Comparison of ENCODE assay signal across 20 mouse cellular contexts in genomic region chr13:60007031-60007430, GRCm38 (mm10).
A peak's percentile ranks its signal among the peaks of the same experiment; 100 is the strongest.
DNase-seq lines count a peak whose midpoint lies in the region; ATAC-seq and TF ChIP-seq lines count a peak whose summit lies in the region.
"Had no signal": no experiment of that assay in that cellular context is flagged by ENCODE, and none has a peak within 500 bp of the region (broad histone marks: within the 10 kb centered on the region; RNA-seq: fewer than 3 reads in every experiment).

No protein-coding gene starts in this region.

- no peak overlapping the region for H3K9ac ChIP-seq in heart, embryonic 11.5 days (ENCODE audit: low read depth, low read length)
- H3K9ac ChIP-seq in stomach, embryonic 15.5 days: no peak overlapping the region
- H3K9ac ChIP-seq in stomach, postnatal 0 days (ENCODE audit: low read length): no peak overlapping the region
- no peak overlapping the region for H3K9ac ChIP-seq in limb, embryonic 11.5 days (ENCODE audit: low read length)
- H3K9ac ChIP-seq: heart, embryonic 12.5 days; hindbrain, embryonic 15.5 days; liver, embryonic 12.5 days; lung, embryonic 14.5 days had no signal

- no peak for TF ChIP-seq EP300 in stomach, postnatal 0 days (optimal IDR thresholded peaks at IDR 0.05)

- no peak for ATAC-seq in heart, embryonic 11.5 days (replicated peaks; ENCODE audit: insufficient number of reproducible peaks, low FRiP score, low TSS enrichment)
- peak; percentile 32; the same call in 1 of the 2 replicates for ATAC-seq in stomach, embryonic 15.5 days (ENCODE audit: insufficient read depth, low FRiP score, low read depth)
- ATAC-seq in stomach, postnatal 0 days (ENCODE audit: low FRiP score, low TSS enrichment): no peak
- ATAC-seq in limb, embryonic 11.5 days (ENCODE audit: insufficient number of reproducible peaks, low FRiP score, low TSS enrichment, low read depth): no peak
- ATAC-seq in monocyte, adult 5-6 weeks (replicated peaks; ENCODE audit: insufficient number of reproducible peaks, low FRiP score, low TSS enrichment, poor library complexity, severe bottlenecking): no peak
- ATAC-seq: activated CD4-positive, CD25-positive, alpha-beta regulatory T cell, adult 4 months; liver, embryonic 12.5 days had no signal

- H3K27me3 ChIP-seq in heart, embryonic 11.5 days (ENCODE audit: control insufficient read depth, insufficient read depth, low read length): no peaks in the 10 kb centered on the region
- H3K27me3 ChIP-seq in stomach, embryonic 15.5 days (replicated peaks): no peaks in the 10 kb centered on the region
- H3K27me3 ChIP-seq in stomach, postnatal 0 days (ENCODE audit: control insufficient read depth, insufficient read depth, low read length): no peaks in the 10 kb centered on the region
- no peaks in the 10 kb centered on the region for H3K27me3 ChIP-seq in limb, embryonic 11.5 days (ENCODE audit: control insufficient read depth, insufficient read depth, low read length)
- H3K27me3 ChIP-seq: heart, embryonic 12.5 days; hindbrain, embryonic 15.5 days; liver, embryonic 12.5 days; Patski had no signal

- H3K4me1 ChIP-seq in heart, embryonic 11.5 days (ENCODE audit: control insufficient read depth, insufficient read depth, low read length): peaks cover 7% of the 10 kb centered on the region
- H3K4me1 ChIP-seq in stomach, embryonic 15.5 days: peaks cover 2% of the 10 kb centered on the region; the same call in 1 of the 2 replicates
- H3K4me1 ChIP-seq in stomach, postnatal 0 days (replicated peaks; ENCODE audit: control insufficient read depth, insufficient read depth): no peaks in the 10 kb centered on the region; the same call in 1 of the 2 replicates
- peaks cover 16% of the 10 kb centered on the region for H3K4me1 ChIP-seq in limb, embryonic 11.5 days (ENCODE audit: control insufficient read depth, insufficient read depth, low read length)
- H3K4me1 ChIP-seq: liver, embryonic 12.5 days; midbrain, embryonic 10.5 days had no signal

- WGBS in heart, embryonic 11.5 days (ENCODE audit: insufficient replicate concordance): 77% methylated on average over 4 of the region's 4 CpGs
- 54% methylated on average over 4 of the region's 4 CpGs for WGBS in stomach, embryonic 15.5 days
- 38% methylated on average over 4 of the region's 4 CpGs for WGBS in stomach, postnatal 0 days
- 67% methylated on average over 4 of the region's 4 CpGs for WGBS in limb, embryonic 11.5 days

- H3K4me2 ChIP-seq in heart, embryonic 11.5 days: no peak overlapping the region
- no peak overlapping the region for H3K4me2 ChIP-seq in stomach, embryonic 15.5 days
- H3K4me2 ChIP-seq in stomach, postnatal 0 days (replicated peaks; ENCODE audit: low read depth): no peak overlapping the region
- H3K4me2 ChIP-seq in limb, embryonic 11.5 days (ENCODE audit: low read depth, severe bottlenecking): no peak overlapping the region
- H3K4me2 ChIP-seq: hindbrain, embryonic 15.5 days; liver, embryonic 12.5 days; lung, embryonic 14.5 days had no signal

- no peak overlapping the region for H3K4me3 ChIP-seq in heart, embryonic 11.5 days (ENCODE audit: low read depth, low read length)
- no peak overlapping the region for H3K4me3 ChIP-seq in stomach, embryonic 15.5 days (replicated peaks)
- H3K4me3 ChIP-seq in stomach, postnatal 0 days (ENCODE audit: low read depth, low read length): no peak overlapping the region
- no peak overlapping the region for H3K4me3 ChIP-seq in limb, embryonic 11.5 days (ENCODE audit: low read depth, low read length)
- H3K4me3 ChIP-seq: heart, embryonic 12.5 days; hindbrain, embryonic 15.5 days; layer of hippocampus, adult 2 months; left cerebral cortex, adult 2 months; liver, embryonic 12.5 days; midbrain, embryonic 10.5 days had no signal

- no peak overlapping the region for H3K27ac ChIP-seq in heart, embryonic 11.5 days (ENCODE audit: low read depth, low read length)
- peak overlapping the region; percentile 54; the same call in 1 of the 2 replicates for H3K27ac ChIP-seq in stomach, embryonic 15.5 days
- H3K27ac ChIP-seq in stomach, postnatal 0 days (replicated peaks): no peak overlapping the region
- H3K27ac ChIP-seq in limb, embryonic 11.5 days (replicated peaks; ENCODE audit: low read depth, low read length): peak overlapping the region; percentile 60; the same call in 1 of the 2 replicates
- H3K27ac ChIP-seq: hindbrain, embryonic 15.5 days; layer of hippocampus, adult 2 months; left cerebral cortex, adult 2 months; liver, embryonic 12.5 days; midbrain, embryonic 10.5 days had no signal

- no peaks in the 10 kb centered on the region for H3K9me3 ChIP-seq in heart, embryonic 11.5 days (replicated peaks; ENCODE audit: control insufficient read depth, low read length)
- no peaks in the 10 kb centered on the region for H3K9me3 ChIP-seq in stomach, embryonic 15.5 days
- no peaks in the 10 kb centered on the region for H3K9me3 ChIP-seq in stomach, postnatal 0 days (ENCODE audit: control insufficient read depth, low read length)
- no peaks in the 10 kb centered on the region for H3K9me3 ChIP-seq in limb, embryonic 11.5 days (ENCODE audit: control insufficient read depth, low read length)
- H3K9me3 ChIP-seq: heart, embryonic 12.5 days; hindbrain, embryonic 15.5 days; liver, embryonic 12.5 days; midbrain, embryonic 10.5 days had no signal

- no peaks in the 10 kb centered on the region for H3K36me3 ChIP-seq in heart, embryonic 11.5 days (ENCODE audit: control insufficient read depth, insufficient read depth, low read length)
- H3K36me3 ChIP-seq in stomach, embryonic 15.5 days: no peaks in the 10 kb centered on the region
- no peaks in the 10 kb centered on the region for H3K36me3 ChIP-seq in stomach, postnatal 0 days (ENCODE audit: control insufficient read depth, insufficient read depth, low read length)
- no peaks in the 10 kb centered on the region for H3K36me3 ChIP-seq in limb, embryonic 11.5 days (ENCODE audit: control insufficient read depth, insufficient read depth, low read length)
- H3K36me3 ChIP-seq: heart, embryonic 12.5 days; hindbrain, embryonic 15.5 days; liver, embryonic 12.5 days; midbrain, embryonic 10.5 days had no signal

- peak; percentile 79 for DNase-seq in heart, adult 11 months
- DNase-seq in stomach, postnatal 0 days (ENCODE audit: low spot score): no peak
- no peak for DNase-seq in limb, embryonic 11.5 days (ENCODE audit: low spot score)
- DNase-seq in cerebellum, postnatal 25 days: no peak
- DNase-seq: cerebellum, adult 2 months; gastrocnemius, postnatal 10 days; right cerebral cortex, postnatal 14 days; thymus, postnatal 36 days had no signal

- TF ChIP-seq CTCF in stomach, postnatal 0 days (IDR thresholded peaks at IDR 0.05; ENCODE audit: low read depth): no peak

Comparison
In these comparisons a context has a peak if more than half of its experiments do, and no peak if none do; other contexts are left out.
1. H3K27ac ChIP-seq: peak in stomach, embryonic 15.5 days (single experiment) and limb, embryonic 11.5 days (single experiment); none in heart, embryonic 11.5 days (single experiment) and stomach, postnatal 0 days (single experiment).